12 mouse cellular contexts compared by ENCODE assay signal in genomic region chr7:74510676-74511075, GRCm38 (mm10). TPM values are rescaled to one million over a fixed set of nuclear protein-coding genes. Genes with fewer than 3 reads are reported as not detected.
DNase-seq lines count a peak whose midpoint lies in the region; ATAC-seq and TF ChIP-seq lines count a peak whose summit lies in the region.
"Had no signal": no experiment of that assay in that cellular context is flagged by ENCODE, and none has a peak within 500 bp of the region (broad histone marks: within the 10 kb centered on the region; RNA-seq: fewer than 3 reads in every experiment).

No protein-coding gene starts in this region.

- peaks cover 2% of the 10 kb centered on the region for H3K4me1 ChIP-seq in lung, adult 2 months (ENCODE audit: control insufficient read depth, insufficient read depth, low read length)
- peaks cover 9% of the 10 kb centered on the region for H3K4me1 ChIP-seq in heart, postnatal 0 days (ENCODE audit: control insufficient read depth, insufficient read depth)
- H3K4me1 ChIP-seq: liver, embryonic 15.5 days had no signal

- peak; percentile 48 to 72 for DNase-seq in lung, adult 18-20 months
- DNase-seq in lung, adult 2 months = no peak
- DNase-seq in fibroblast of lung, adult 2 months (ENCODE audit: low read depth) = peak; percentile 40
- DNase-seq in heart, postnatal 0 days (ENCODE audit: low spot score) = peak; percentile 82
- DNase-seq in lung, postnatal 4 days = peak; percentile 34 to 51
- no peak for DNase-seq in embryo, embryonic 9.5 days (ENCODE audit: extremely low spot score)
- DNase-seq in spleen, postnatal 36 days (ENCODE audit: low spot score in 2 of 2) = no peak
- DNase-seq: cerebellum, adult 11 months; right cerebral cortex, adult 18-20 months had no signal

- no peaks in the 10 kb centered on the region for H3K27me3 ChIP-seq in heart, postnatal 0 days (ENCODE audit: control insufficient read depth, insufficient read depth, low read length)
- H3K27me3 ChIP-seq: liver, embryonic 15.5 days had no signal

- no peak for TF ChIP-seq POLR2A in lung, adult 2 months (IDR thresholded peaks at IDR 0.05; ENCODE audit: borderline replicate concordance, extremely low read depth, low read depth, low read length)

- no peak overlapping the region for H3K9ac ChIP-seq in heart, postnatal 0 days (replicated peaks; ENCODE audit: low read depth, low read length)
- H3K9ac ChIP-seq: liver, embryonic 15.5 days had no signal

- H3K4me2 ChIP-seq in heart, postnatal 0 days (ENCODE audit: low read depth, low read length) = no peak overlapping the region
- H3K4me2 ChIP-seq: liver, embryonic 15.5 days had no signal

- TF ChIP-seq CTCF in lung, adult 2 months (IDR thresholded peaks at IDR 0.05; ENCODE audit: insufficient read depth, low read length) = no peak
- TF ChIP-seq CTCF in heart, postnatal 0 days (IDR thresholded peaks at IDR 0.05; ENCODE audit: low read depth) = no peak

- 29% methylated on average over 1 of the region's 1 CpGs for WGBS in lung, adult 2 months
- WGBS in heart, postnatal 0 days = 22% methylated on average over 1 of the region's 1 CpGs

- ATAC-seq in heart, postnatal 0 days (ENCODE audit: insufficient read depth, low read depth) = peak; percentile 85
- ATAC-seq: inflammation-experienced regulatory T-cells, adult 6 months; midbrain, embryonic 16.5 days had no signal

- peak overlapping the region; percentile 21; the same call in 1 of the 2 replicates for H3K27ac ChIP-seq in heart, postnatal 0 days (ENCODE audit: low read depth)
- H3K27ac ChIP-seq: liver, embryonic 15.5 days had no signal

- H3K9me3 ChIP-seq in heart, postnatal 0 days (replicated peaks; ENCODE audit: control insufficient read depth, low read length) = no peaks in the 10 kb centered on the region
- H3K9me3 ChIP-seq: liver, embryonic 15.5 days had no signal

- no peak for TF ChIP-seq EP300 in heart, postnatal 0 days (IDR thresholded peaks at IDR 0.05; ENCODE audit: low read depth)

- H3K4me3 ChIP-seq in lung, adult 2 months (replicated peaks; ENCODE audit: extremely low read depth, low read depth, low read length) = no peak overlapping the region
- H3K4me3 ChIP-seq in heart, postnatal 0 days (ENCODE audit: low read depth, low read length) = no peak overlapping the region
- H3K4me3 ChIP-seq: liver, embryonic 15.5 days had no signal

- no peaks in the 10 kb centered on the region for H3K36me3 ChIP-seq in heart, postnatal 0 days (replicated peaks; ENCODE audit: control insufficient read depth, insufficient read depth, low read length)
- H3K36me3 ChIP-seq: liver, embryonic 15.5 days had no signal

RNA-seq across cellular contexts. Expression of gene Slco3a1, which starts 43.9 kb away (rescaled TPM):
- polyA plus RNA-seq in lung, adult 2 months (2012; rRNA removed) = 141 and 156 TPM in 2 replicates
- total RNA-seq in heart, postnatal 0 days (2014; rRNA removed; ENCODE audit: low replicate concordance) = 19.3 and 24.8 TPM in 2 replicates
- 10.2 and 10.5 TPM in 2 replicates for polyA plus RNA-seq in heart, postnatal 0 days (2015; fragmentation: Nextera tagmentation; extraction: Ambion mirVana)

Comparison
In these comparisons a context has a peak if more than half of its experiments do, and no peak if none do; other contexts are left out.
1. DNase-seq: peak in lung, adult 18-20 months (2 of 2), fibroblast of lung, adult 2 months (single experiment), heart, postnatal 0 days (single experiment) and lung, postnatal 4 days (2 of 2); none in lung, adult 2 months (single experiment), embryo, embryonic 9.5 days (single experiment) and spleen, postnatal 36 days (0 of 2).
2. RNA of gene Slco3a1, which starts 43.9 kb away (polyA plus RNA-seq): 141 to 156 TPM in lung, adult 2 months; 10.2 to 10.5 TPM in heart, postnatal 0 days; every median in the first group is over 10 times any median in the second.